Mouse (Mus musculus) G1E (cell line): ENCODE measurements around the gene Olfm1.

Experiments used
- CTCF ChIP-seq: IDR thresholded peaks from 2 replicates; pipeline ENCODE4 v1.5.1; 2012; ENCODE audit warnings: low read depth, low read length, inconsistent platforms, mixed read lengths
- GATA1 ChIP-seq: IDR thresholded peaks from 2 replicates; pipeline ENCODE4 v1.6.1; 2012; ENCODE audit warnings: borderline replicate concordance, low read length, inconsistent platforms, mixed read lengths
- GATA2 ChIP-seq: IDR thresholded peaks from 2 replicates; pipeline ENCODE4 v1.6.1; 2012; ENCODE audit warnings: low read depth, low read length, inconsistent platforms, borderline replicate concordance
- POLR2AphosphoS5 ChIP-seq: IDR thresholded peaks from 2 replicates; pipeline ENCODE4 v1.6.1; 2012; ENCODE audit warnings: low read depth, low read length, inconsistent platforms; ENCODE audit not compliant: insufficient replicate concordance
- TAL1 ChIP-seq: conservative IDR thresholded peaks from 2 replicates; pipeline ENCODE4 v1.6.1; 2012; ENCODE audit warnings: low read depth, low read length, inconsistent platforms, mixed read lengths

GRCm38 (mm10) chr2:28207200-28207750 is 14.5 kb downstream of the Olfm1 start:
- no peak for TF ChIP-seq CTCF
- no peak for TF ChIP-seq POLR2AphosphoS5
- TF ChIP-seq TAL1 = no peak
- no peak for TF ChIP-seq GATA1
- TF ChIP-seq GATA2 = no peak
